Mouse (Mus musculus) stomach, postnatal 0 days (tissue): ENCODE results near the gene Ppard. TPM values are rescaled to one million over a fixed set of nuclear protein-coding genes. Genes with fewer than 3 reads are reported as not detected.
A peak's percentile ranks its signal among the peaks of the same experiment; 100 is the strongest.

Source experiments
- ATAC-seq: fragments of 200-750 bp; cut with Nextera tagmentation; 2 replicates; pipeline ENCODE4 v1.8.0; 2017; ENCODE audit not compliant: low FRiP score, low TSS enrichment
- DNase-seq: peaks from one replicate; pipeline ENCODE4 v3.0.0-alpha.2; 2016; ENCODE audit warnings: low spot score
- H3K27ac ChIP-seq: fragments of 300-500 bp; sonication (generic); replicated peaks from 2 replicates; pipeline ENCODE4 v1.5.1; 2014; ENCODE audit warnings: mild to moderate bottlenecking, control low read depth
- H3K27me3 ChIP-seq: fragments of 300-500 bp; sonication (generic); 2 replicates; pipeline ENCODE4 v1.6.1; 2014; ENCODE audit warnings: low read length; ENCODE audit not compliant: control insufficient read depth, insufficient read depth
- H3K36me3 ChIP-seq: fragments of 300-500 bp; sonication (generic); 2 replicates; pipeline ENCODE4 v1.6.1; 2014; ENCODE audit warnings: low read length, mixed read lengths; ENCODE audit not compliant: control insufficient read depth, insufficient read depth
- H3K4me1 ChIP-seq: fragments of 300-500 bp; sonication (generic); replicated peaks from 2 replicates; pipeline ENCODE4 v1.6.1; 2014; ENCODE audit warnings: antibody characterized with exemption; ENCODE audit not compliant: control insufficient read depth, insufficient read depth
- H3K4me2 ChIP-seq: fragments of 300-500 bp; sonication (generic); replicated peaks from 2 replicates; pipeline ENCODE4 v1.6.1; 2014; ENCODE audit warnings: low read depth, mild to moderate bottlenecking, control low read depth, moderate library complexity
- H3K4me3 ChIP-seq: fragments of 300-500 bp; sonication (generic); 2 replicates; pipeline ENCODE4 v1.5.1; 2014; ENCODE audit warnings: low read depth, low read length, control low read depth
- H3K9ac ChIP-seq: fragments of 300-500 bp; sonication (generic); 2 replicates; pipeline ENCODE4 v1.6.1; 2014; ENCODE audit warnings: mild to moderate bottlenecking, low read length, control low read depth, mixed read lengths
- H3K9me3 ChIP-seq: fragments of 300-500 bp; sonication (generic); 2 replicates; pipeline ENCODE4 v1.6.1; 2016; ENCODE audit warnings: low read length; ENCODE audit not compliant: control insufficient read depth
- CTCF ChIP-seq: IDR thresholded peaks from 2 replicates; pipeline ENCODE4 v1.5.1; 2016; ENCODE audit warnings: antibody characterized with exemption, low read depth, mild to moderate bottlenecking, moderate library complexity
- EP300 ChIP-seq: optimal IDR thresholded peaks from 2 replicates; pipeline ENCODE3; 2016; ENCODE audit warnings: antibody characterized with exemption
- WGBS: fragments of 180-500 bp; shearing (Covaris S2); extraction: QIAGEN DNeasy Blood & Tissue Kit; methylation state at CpG from one replicate; pipeline ENCODE4 v1.1.7; 2014; 5-methylcytosine and 5-hydroxymethylcytosine counted together
- polyA plus RNA-seq: library from polyadenylated mRNA; unstranded; fragments of >200 nt; fragmentation: Nextera tagmentation; extraction: Ambion mirVana; gene quantifications from 2 replicates; pipeline ENCODE4 v1.2.1, GENCODE M21; 2015

The Ppard gene
- polyA plus RNA-seq, 1 experiment from 2014 or later, result 3.4 TPM

- H3K4me2 ChIP-seq, result no peak overlapping the region
- H3K9ac ChIP-seq, result no peak overlapping the region
- H3K9me3 ChIP-seq, result no peaks in the 10 kb centered on the region
- no peak for ATAC-seq
- TF ChIP-seq CTCF (no peak), EP300 (no peak)
- peaks cover 6% of the 10 kb centered on the region; the same call in 1 of the 2 replicates for H3K4me1 ChIP-seq
- no peaks in the 10 kb centered on the region for H3K27me3 ChIP-seq
- WGBS, result 76% methylated on average over 3 of the region's 3 CpGs
- peak overlapping the region; percentile 98 for H3K27ac ChIP-seq
- peaks cover 11% of the 10 kb centered on the region for H3K36me3 ChIP-seq
- no peak for DNase-seq
- H3K4me3 ChIP-seq, result no peak overlapping the region
These were observed 94.5 kb downstream of the Ppard start for GRCm38 (mm10) chr17:28326951-28327350.

- WGBS, result 7% methylated on average over 22 of the region's 22 CpGs
- DNase-seq, result no peak
- peak overlapping the region; percentile 55 for H3K9ac ChIP-seq
- no peaks in the 10 kb centered on the region for H3K9me3 ChIP-seq
- H3K27ac ChIP-seq, result peak overlapping the region; percentile 98
- ATAC-seq, result peak; percentile 55
- peak overlapping the region; percentile 90 for H3K4me2 ChIP-seq
- H3K27me3 ChIP-seq, result no peaks in the 10 kb centered on the region
- H3K4me3 ChIP-seq, result peak overlapping the region; percentile 73
- peaks cover 6% of the 10 kb centered on the region; the same call in 1 of the 2 replicates for H3K4me1 ChIP-seq
- H3K36me3 ChIP-seq, result peaks cover 10% of the 10 kb centered on the region
- TF ChIP-seq EP300 (no peak), CTCF (no peak)
These were observed 95.3 kb downstream of the Ppard start for GRCm38 (mm10) chr17:28327673-28328325.

- Histone ChIP-seq H3K9ac (peak within 1 kb of the TSS; percentile 92), H3K36me3 (peaks cover 10% of the 10 kb centered on the region), H3K4me2 (peak within 1 kb of the TSS; percentile 90), H3K27me3 (no peaks in the 10 kb centered on the region), H3K27ac (peak within 1 kb of the TSS; percentile 98), H3K4me1 (peaks cover 6% of the 10 kb centered on the region; the same call in 1 of the 2 replicates), H3K4me3 (peak within 1 kb of the TSS; percentile 73), H3K9me3 (no peaks in the 10 kb centered on the region)
- ATAC-seq (peak; percentile 88), DNase-seq (peak; percentile 98)
- TF ChIP-seq EP300 (peak; percentile 99), CTCF (peak; percentile 93)
- under 1% methylated on average over 63 of the region's 67 CpGs for WGBS
These were observed 95.9 kb downstream of the Ppard start, which contains the start of gene Rpl10a for GRCm38 (mm10) chr17:28328366-28328928. Gene Rpl10a, plus strand, starts transcription at chr17:28328471.

- ATAC-seq, result peak; percentile 21
These were observed 96.4 kb downstream of the Ppard start for GRCm38 (mm10) chr17:28328946-28329345.

GRCm38 (mm10) chr17:28329503-28330231 lies 97.2 kb downstream of the Ppard start:
- H3K4me2 ChIP-seq, result peak overlapping the region; percentile 90
- DNase-seq (no peak), ATAC-seq (no peak)
- WGBS, result 0% methylated on average over 4 of the region's 4 CpGs
- H3K4me3 ChIP-seq, result peak overlapping the region; percentile 73
- no peak for TF ChIP-seq CTCF
- no peak for TF ChIP-seq EP300
- no peaks in the 10 kb centered on the region for H3K27me3 ChIP-seq
- H3K27ac ChIP-seq, result peak overlapping the region; percentile 98
- peaks cover 6% of the 10 kb centered on the region; the same call in 1 of the 2 replicates for H3K4me1 ChIP-seq
- peaks cover 10% of the 10 kb centered on the region for H3K36me3 ChIP-seq
- no peaks in the 10 kb centered on the region for H3K9me3 ChIP-seq
- peak overlapping the region; percentile 92 for H3K9ac ChIP-seq

More at GRCm38 (mm10) chr17:28328946-28329345, 96.4 kb downstream of the Ppard start:
- Histone ChIP-seq H3K9me3 (no peaks in the 10 kb centered on the region), H3K4me3 (peak overlapping the region; percentile 73), H3K27ac (peak overlapping the region; percentile 98), H3K4me1 (peaks cover 6% of the 10 kb centered on the region; the same call in 1 of the 2 replicates), H3K36me3 (peaks cover 10% of the 10 kb centered on the region), H3K9ac (peak overlapping the region; percentile 92), H3K4me2 (peak overlapping the region; percentile 90), H3K27me3 (no peaks in the 10 kb centered on the region)
- no peak for TF ChIP-seq EP300
- TF ChIP-seq CTCF, result no peak
- 0% methylated on average over 25 of the region's 25 CpGs for WGBS
- DNase-seq, result peak; percentile 67
